Mouse (Mus musculus) CH12F3 (cell line): ENCODE results near the gene Bcl11a.

ENCODE experiments used
- in situ Hi-C: fragments of 300-500 bp; cut with MboI; formaldehyde crosslinking; loops from 2 replicates; pipeline ENCODE4 v1.14.3; 2020; ENCODE audit warnings: low sequenced_read_pairs

Bcl11a gene

DNA sequence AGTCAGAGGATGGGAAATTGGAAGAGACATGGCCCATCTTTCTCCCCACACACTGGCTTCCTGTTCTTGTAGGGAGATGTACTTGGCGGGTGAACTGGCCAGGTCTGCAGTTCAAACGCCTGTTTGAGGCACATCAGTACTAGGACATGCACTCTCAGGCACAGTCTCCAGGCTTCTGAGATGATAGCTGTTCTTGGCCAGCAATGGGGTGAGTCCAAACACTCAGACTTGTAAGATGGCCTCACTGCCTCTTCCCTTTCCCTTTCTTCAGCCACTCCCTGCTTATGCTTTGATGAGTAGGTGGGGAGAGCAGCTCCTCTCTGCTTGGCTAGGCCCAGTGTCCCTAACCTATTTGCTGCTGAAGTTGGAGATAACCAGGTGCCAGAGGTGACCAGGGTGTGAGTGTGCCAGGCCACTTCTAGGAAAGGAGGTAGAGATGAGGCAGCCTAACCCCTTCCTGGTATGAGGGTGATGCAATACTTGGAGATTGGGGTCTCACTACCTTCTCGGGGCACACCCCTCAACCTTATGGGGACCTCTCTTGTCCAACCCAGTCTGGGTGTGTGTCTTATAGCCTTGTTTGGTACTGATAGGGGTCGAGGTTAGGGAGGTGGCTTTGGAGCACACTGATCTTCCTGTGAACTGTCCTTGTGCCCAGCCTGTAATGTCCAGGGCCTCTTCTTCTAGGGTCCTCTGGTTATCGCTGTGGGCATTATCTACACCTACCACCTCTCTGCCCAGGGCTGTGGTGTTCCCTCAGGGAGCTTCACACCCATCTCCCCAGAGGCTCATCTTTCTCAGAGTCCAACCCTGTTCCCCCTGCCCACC, 51.7 kb downstream of the Bcl11a start:
- in situ Hi-C loops, result no loop called here

DNA sequence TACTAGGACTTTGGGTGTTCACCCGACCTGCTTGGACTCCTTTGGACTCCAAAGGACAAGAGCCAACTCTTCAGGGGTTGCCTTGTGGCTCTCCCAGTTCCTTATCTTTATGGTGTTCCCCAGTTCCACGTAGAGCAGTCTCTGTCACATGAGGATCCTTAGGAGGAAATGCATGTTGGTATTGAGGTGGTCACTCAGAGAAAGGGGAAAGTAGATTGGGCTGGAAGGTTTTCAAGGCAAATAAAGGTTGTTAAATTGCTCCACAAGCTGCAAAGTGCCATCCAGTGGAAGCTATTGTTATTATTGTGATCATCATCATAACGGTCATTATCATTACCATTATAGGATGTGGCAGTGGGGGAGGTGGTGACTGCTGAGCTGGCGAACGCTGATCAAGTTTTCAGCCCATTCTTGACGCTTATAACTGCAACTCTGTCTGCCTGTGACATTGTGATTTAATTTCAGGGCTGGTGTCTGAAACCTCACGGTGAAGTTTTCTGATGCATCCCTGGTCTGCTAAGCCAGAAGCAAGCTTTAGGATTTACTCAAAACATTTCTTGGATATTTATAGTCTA, 52.4 kb downstream of the Bcl11a start:
- in situ Hi-C loops, result no loop called here

DNA sequence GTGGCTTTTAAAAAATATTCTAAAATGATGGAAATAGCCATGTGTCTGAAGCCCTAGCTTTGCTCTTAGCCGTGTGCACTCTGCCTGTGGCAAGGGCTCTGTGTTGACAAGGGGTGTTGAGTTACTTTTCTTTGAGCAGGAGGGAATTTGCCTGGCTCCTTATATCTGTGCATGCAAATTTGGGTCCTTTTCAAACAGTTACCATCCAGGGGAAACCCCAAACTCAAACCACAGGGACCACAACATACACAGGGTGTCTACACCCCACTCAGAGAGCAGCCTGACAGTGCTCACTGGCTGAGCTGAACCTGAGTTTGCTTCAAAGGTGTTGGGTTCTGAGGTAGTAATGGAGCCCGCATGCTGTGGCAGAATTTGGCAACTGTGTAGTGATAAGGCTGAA, 54.0 kb downstream of the Bcl11a start:
- in situ Hi-C loops, result no loop called here

DNA sequence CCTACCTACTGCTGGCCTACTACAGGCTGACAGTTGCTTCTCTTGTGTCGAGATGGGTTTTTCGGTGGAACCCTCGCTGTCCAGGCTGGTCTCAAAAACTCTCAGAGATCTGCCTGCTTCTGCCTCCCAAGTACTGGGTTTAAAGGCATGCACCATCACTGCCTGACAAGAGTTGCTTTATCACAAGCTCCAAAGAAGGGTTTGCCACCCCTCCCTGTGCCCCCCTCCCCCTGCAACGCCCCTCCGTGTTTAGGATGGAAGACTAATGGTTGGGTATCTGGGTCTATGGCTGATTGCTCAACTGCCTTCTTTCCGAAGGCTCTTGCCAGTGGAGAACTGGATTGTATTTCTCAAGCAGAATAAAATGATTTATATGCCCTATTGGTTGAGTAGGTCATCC, 54.5 kb downstream of the Bcl11a start:
- in situ Hi-C loops, result no loop called here

DNA sequence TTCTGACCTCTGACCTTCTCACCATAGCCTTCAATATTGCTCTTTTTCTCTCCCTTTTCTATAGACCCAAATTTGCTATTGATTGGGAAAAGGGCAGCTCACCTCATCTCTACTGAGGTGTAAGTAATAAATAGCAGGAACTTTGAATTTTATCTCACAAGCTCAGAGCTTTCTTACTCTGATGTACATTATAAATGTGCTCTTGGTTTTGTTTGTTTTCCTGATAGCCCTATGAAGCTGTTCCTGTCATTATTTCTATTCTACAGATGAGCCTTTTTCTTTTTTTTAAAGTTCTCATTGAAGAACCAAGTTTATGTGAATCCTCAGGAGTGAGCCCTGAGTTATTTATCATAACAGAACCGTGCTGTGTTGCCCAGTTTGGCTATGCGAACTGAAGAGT, 55.0 kb downstream of the Bcl11a start:
- in situ Hi-C loops, result no loop called here

DNA sequence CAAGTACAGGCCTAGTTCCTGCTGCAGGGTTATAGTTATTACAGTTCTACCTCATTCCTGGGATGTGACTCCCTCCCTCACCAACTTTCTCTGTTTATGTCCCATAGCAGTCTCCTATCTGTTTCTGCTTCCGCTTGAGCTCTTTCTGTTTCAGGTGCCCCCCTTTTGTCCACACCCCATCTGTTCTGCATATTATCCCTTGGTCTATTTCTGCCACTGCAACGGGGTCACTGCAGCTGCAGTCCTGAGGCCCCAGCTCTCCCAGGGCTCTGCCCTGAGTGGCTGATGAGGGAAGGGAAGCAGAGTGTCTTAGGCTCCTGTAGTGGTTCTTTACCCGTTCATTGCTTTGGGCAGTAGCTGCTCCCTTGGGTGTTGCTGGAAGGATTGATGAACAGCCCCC, 55.6 kb downstream of the Bcl11a start:
- in situ Hi-C loops, result no loop called here

DNA sequence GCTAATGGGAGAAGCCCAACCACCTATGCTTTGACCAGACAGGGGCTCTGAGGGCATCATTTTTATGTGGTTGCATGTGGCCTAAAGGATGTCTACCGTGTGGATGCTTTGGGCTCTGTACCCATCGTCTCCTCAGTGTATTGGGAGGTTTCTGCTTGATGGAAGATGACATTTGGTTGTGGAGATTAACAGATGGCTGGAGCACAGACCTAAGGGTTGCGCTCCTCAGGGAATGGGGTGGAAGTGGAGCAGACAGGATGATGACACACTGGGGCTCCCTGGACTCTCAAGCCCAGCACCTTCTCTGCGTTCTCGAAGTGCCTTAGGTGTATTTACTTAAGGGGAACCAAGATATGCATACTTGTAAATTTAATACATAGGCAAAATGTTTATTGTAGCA, 56.1 kb downstream of the Bcl11a start:
- in situ Hi-C loops, result no loop called here

DNA sequence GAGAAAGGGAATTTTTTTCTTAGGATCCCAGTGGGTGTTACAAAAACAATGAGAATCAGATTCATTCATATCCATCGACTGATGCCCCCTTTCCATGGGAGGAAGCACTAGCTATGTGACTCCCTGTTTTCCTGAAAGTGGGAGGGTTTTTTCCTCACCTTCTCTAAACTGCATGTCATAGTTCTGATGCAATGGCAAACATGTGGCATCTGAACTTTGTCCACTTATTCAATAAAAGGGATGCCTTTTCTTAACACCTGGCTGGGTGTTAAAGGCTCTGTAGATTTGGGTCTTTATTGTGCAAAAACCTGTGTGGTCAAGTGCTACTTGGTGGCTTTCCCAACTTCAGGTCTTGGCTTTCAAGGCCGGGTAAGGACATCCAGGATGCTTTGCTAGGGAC, 57.4 kb downstream of the Bcl11a start:
- in situ Hi-C loops, result no loop called here

DNA sequence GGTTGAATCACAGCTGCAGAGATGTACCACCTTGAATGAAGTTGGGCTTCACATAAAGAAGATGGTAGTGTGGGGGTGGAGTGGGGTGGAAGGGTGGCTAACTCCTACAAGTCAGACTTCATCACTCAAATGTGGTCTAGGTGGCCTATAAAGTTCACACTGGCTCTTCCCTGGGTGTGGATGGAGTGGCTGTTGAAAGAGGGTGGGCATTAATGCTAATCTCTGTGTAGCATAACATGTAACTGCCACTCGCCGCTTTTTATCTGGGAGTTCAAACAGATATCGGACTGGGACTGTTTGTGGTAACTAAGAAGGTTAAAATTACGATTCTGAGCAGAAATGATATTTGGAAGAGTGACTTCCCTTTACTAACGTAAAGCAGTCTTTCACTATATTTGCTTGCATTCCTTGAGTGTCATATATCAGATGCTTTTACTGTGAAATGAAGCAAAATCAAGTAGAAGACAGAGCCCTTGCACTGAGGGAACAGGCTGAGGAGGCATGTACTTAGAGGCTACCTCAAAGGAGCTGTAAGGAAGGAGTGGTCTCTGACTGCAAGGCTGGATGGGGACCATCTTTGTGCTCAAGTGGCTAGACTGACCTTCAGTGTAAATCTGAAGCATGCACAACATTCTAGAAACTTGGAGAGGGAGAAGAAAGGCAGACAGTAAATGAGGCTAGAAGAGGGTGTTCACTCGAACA, 58.4 kb downstream of the Bcl11a start:
- in situ Hi-C loops, result no loop called here

DNA sequence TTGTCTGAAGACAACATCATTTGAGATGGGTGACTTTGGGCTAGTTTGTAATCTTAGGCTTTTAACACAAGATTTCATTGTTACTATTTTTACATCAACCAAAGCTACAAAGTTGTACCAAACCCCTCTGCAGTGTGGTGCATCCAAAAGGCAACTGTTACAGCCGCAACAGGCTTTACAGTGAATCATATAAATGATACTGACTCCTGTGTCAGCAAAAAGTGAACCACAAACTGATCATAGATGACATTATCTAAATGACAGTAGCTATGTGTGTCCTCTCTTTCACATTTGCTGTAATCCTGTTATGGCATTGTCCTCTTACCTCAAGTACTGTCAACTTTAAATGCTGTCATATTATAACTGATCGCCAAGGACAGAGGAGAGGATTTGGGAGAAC, 60.0 kb downstream of the Bcl11a start:
- in situ Hi-C loops, result no loop called here

DNA sequence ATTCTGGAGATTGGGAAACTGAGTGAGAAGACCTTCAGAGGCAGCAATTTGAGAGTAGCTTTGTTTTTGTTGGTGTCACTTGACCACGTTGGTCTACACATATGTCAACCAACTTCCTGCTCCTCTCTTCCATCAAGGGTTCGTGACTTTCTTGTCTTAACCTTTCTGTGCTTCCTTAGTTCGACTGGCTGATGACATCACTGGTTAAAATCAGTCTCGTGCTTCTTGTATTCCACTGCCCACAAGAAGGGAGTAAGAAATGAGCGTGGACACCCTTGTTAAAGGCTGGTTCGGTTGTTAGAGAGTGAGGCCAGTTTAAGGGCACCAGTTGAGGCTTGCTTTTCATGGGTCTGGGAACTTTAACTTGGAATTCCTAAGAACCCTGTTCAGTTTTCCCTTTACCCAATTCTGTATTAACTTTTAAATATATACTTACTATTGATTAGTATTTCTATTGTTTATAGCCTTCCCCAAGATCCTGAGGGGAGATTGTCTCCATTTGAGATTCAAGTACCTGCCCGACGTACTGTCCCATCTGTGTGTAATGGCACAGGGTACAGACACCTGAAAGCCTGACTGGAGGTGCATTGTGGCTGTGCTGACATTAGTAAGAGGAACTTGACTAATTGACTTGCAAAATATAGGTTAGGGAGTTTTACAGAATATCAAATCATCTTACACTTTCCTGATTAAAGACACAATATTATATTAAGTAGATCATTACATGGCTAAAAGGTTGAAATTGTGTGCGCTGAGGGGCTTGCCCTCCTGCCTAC, 60.9 kb downstream of the Bcl11a start:
- in situ Hi-C loops, result no loop called here

DNA sequence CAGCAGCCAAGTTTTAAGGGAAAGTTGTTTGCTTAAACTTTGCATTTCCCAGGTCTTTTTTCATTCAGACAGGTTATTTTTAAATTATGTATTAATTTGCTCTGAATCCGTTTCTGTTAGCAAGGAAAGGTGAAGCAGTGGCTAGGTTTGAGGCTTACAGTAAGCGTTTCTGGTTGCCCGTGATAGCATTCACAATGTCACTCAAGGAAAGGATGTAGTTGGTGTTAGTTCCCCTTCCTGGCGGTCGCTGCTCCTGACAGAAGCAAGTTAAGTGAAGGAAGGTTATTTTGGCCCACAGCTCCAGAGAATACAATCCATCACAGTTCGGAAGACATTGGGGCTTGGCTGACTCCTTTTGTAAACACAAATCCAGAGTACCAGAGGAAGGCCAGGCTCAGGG, 61.6 kb downstream of the Bcl11a start:
- in situ Hi-C loops, result no loop called here

DNA sequence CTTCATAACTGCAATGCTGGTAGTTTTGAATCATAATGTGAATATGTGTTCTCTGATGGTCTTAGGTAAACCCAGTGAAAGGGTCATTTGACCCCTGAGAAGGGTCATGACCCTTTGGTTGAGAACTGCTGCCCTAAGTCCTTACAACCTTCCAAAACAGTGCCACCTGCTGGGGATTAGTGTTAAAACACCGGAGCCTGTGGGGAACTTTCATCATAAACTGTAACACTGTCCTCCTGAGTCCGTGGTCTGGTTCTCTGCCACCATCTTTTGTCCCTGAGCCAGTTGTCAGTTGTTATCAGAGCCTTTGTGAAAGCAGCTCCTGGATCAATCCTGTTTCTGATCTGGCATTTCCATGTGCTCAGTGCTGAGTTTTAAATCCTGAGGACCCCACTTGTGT, 62.1 kb downstream of the Bcl11a start:
- in situ Hi-C loops, result no loop called here

DNA sequence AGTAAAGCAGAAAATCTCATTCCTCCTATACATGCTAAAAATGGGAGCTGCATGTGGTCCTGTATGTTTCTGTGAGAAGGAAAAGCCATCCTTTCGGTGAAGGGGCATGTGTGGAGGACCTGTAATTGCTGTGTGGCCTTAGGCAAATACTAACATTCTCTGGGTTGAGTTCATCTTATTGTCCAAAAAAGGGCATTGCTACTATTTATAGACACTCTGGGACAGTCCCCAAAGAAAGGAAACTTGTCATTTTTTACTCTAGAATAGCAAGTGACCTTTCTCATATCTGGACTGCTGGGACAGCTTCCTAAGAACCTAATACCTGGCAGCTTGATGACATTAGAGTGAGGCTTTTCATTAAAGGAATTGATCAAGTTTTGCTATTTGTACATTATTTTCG, 63.1 kb downstream of the Bcl11a start:
- in situ Hi-C loops, result no loop called here

DNA sequence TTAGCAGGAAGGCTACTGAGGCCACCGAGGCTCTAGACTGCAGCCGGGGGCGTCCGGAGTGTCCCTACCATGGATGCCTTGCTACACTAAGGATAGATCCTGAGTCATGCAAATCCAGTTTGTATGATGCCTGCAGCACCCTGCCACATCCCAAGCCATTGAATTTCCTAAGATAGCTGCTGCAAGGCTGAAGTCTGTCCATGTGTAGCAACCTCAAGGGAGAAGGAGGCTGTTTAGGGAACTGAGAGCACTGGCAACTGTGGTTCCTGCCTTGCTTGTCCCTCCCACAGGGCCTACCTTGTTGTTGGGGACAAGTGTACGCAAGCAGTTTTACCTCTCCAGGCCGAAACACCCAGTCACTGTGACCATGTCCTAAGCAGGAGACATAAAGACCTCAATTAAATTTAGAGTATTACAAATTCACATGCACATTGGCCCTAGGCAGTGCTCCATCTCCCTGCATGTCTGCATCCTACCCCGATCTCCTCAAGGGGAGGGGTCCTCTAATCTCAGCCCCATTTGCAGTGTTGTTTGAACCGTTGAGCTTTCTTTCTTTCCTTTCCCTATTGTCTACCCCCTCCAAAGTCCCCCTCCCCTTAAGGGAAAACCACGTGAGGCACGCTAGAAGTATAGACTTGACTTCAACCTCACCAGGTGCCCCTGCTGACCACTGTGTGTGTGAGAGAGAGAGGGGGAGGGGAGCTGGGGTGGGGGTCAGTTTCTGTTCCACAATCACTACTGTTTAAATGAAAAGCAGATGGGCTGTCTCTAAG, 63.8 kb downstream of the Bcl11a start:
- in situ Hi-C loops, result no loop called here

DNA sequence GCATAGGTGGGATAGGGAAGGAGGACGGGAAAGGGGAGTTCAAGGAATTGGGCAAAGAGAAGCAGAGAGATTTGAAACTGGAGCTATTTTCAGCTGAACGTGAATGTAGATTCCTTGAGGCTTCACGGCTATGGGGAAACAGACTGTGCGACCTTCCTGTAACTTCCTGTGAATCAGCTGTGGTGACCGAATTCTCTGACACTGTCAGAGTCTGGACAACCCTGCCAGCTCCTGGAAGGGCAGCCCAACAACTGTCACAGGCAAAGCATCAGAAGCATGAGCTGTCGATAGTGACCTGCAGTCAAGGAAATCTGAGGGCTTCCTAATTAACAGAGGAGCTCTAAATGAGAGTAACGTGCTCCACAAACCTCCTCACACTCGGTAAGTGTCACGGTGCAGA, 64.5 kb downstream of the Bcl11a start:
- in situ Hi-C loops, result no loop called here

DNA sequence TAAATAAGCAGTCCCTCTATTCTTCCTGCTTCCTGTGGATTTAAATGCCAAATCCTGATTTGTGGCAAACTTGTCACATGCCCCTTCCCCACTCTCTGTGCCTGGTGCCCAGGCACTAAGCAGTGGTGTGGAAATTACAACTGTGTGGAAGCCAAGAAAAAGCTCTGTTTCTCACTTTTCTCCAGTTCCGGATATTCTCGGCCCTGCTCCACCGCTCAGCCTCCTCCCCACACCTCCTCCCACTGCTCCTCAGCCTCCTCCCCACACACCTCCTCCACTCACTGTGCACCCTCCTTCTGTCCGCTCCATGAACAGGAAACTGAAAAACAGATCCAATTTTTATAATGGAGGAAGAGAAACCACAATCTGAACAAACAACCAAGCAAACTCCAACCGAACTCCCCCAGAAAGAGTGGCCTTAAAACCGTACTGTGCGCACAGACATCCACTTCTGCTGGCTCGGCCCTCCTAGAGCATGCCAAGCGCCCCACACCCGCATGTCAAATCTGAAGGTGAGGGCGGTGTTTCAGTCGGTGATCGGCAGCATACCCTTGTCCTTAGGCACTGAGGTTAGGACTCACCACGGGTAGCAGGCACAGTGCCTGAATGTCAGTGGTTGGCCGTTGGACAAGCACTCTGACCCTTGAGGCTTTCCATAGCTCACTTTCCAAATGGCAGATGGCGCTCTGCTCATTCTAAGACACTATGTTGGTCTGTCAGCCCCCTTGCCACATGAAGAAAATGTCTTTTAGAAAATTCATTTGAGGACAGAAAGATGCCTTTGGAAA, 66.5 kb downstream of the Bcl11a start:
- in situ Hi-C loops, result no loop called here

DNA sequence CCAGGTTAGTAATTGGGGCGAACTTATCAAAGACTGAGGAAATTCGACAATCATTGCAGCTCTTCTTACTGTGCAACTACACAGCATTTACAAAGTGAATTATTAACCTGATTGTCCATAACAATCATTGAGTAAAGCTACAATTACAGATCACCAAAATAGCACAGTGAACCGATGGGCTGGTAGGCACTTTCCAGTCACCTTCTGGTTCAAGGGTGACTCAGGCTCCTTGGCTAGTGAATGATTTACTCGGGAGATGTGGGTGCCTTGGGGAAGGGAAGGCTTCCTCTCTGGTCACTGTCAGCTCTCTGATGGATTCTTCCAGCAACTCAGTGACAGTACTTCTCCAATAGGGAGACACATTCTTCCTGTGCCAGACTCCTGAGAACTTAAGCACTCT, 68.2 kb downstream of the Bcl11a start:
- in situ Hi-C loops, result no loop called here

DNA sequence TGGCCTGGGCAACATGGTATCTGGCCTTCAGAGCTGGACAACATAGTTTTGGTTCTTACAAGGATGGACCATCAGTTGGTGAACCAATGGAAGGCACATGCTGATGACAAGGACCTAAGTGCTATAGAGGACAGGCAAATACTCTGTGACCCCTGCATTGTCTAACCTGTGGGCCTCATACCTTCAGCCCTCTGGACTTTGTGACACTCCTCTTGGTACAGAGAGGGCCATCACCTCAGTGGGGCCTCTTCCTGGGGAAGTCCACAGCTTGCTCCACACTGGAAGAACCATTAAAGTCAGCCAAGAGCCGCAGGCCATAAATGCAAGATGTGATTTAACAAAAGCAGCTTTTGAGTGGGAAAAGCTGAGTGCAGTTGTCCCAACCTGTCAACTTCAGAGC, 68.6 kb downstream of the Bcl11a start:
- in situ Hi-C loops, result no loop called here

DNA sequence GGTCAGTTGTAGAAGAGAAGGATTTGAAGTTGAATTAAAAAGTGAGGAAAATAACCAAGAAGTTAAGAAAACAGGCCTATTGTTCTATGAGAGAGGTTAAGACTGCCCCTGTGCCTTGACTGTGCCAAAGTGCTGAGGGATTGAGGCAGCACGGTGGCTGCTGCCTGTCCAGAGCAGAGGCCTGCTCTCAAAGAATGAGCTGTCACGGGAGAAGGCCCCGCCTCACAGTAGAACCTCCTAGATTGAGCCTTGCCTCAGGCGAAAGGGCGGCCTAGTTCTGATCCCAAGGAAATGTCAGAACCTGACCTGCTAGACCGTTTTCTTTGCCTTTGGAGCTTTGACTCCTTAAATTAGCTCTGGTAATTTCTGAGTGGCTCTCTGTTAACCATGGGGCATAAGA, 69.8 kb downstream of the Bcl11a start:
- in situ Hi-C loops, result no loop called here
